Mouse (Mus musculus): ENCODE results near the gene Irx5. TPM values are rescaled to one million over a fixed set of nuclear protein-coding genes. Genes with fewer than 3 reads are reported as not detected.
A peak's percentile ranks its signal among the peaks of the same experiment; 100 is the strongest.

Gene Irx5
- polyA plus RNA-seq, 1 experiment from 2014 or later, result 15.4 TPM

DNA sequence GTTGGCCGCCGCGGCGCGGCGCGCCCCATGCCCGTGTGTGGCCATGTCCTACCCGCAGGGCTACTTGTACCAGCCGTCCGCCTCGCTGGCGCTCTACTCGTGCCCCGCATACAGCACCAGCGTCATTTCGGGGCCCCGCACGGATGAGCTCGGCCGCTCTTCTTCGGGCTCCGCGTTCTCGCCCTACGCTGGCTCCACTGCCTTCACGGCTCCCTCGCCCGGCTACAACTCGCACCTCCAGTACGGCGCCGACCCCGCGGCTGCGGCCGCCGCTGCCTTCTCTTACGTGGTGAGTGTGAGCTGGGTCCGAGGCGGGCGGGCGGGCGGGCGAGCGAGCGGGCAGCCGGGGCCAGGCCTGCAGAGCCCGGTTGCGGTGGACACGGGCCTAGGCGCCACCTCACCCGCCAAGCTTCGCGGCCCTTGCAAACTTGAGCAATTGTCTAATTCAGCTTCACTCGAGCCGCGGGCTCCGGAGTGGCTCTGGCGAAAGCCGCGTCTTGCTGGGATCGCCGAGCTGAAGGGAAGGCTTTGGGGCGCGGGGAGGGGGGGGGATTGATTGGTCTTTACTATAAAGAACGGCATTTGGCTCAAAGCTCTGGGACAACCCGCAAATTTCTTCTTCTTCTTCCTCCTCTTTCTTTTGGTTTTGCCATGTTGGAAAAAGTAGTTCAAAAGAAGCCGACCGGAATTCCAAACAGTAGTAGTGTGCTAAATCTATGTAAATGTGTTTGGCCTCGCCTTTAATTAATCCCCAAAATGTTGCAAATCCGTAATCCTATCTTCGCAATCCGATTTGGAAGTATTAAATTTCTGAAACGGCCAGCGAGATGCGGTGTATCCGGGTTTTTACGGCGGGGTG, 945 bp downstream of the Irx5 start:
- H3K9me3 ChIP-seq (ENCODE audit: control insufficient read depth, low read length), result no peaks in the 10 kb centered on the region
- ATAC-seq (ENCODE audit: insufficient number of reproducible peaks, low FRiP score, low TSS enrichment, low read depth) (no peak), DNase-seq (ENCODE audit: low spot score) (peak; percentile 70)
- H3K27ac ChIP-seq (replicated peaks; ENCODE audit: low read depth, low read length), result peak overlapping the region; percentile 84
- peak overlapping the region; percentile 84 for H3K4me2 ChIP-seq (ENCODE audit: low read depth, severe bottlenecking)
- WGBS, result under 1% methylated on average over 72 of the region's 80 CpGs
- no peaks in the 10 kb centered on the region for H3K36me3 ChIP-seq (ENCODE audit: control insufficient read depth, insufficient read depth, low read length)
- peak overlapping the region; percentile 53 for H3K4me3 ChIP-seq (ENCODE audit: low read depth, low read length)
- H3K4me1 ChIP-seq (ENCODE audit: control insufficient read depth, insufficient read depth, low read length), result peaks cover 20% of the 10 kb centered on the region
- peak overlapping the region; percentile 76 for H3K9ac ChIP-seq (ENCODE audit: low read length)
- H3K27me3 ChIP-seq (ENCODE audit: control insufficient read depth, insufficient read depth, low read length), result peaks cover 55% of the 10 kb centered on the region

DNA sequence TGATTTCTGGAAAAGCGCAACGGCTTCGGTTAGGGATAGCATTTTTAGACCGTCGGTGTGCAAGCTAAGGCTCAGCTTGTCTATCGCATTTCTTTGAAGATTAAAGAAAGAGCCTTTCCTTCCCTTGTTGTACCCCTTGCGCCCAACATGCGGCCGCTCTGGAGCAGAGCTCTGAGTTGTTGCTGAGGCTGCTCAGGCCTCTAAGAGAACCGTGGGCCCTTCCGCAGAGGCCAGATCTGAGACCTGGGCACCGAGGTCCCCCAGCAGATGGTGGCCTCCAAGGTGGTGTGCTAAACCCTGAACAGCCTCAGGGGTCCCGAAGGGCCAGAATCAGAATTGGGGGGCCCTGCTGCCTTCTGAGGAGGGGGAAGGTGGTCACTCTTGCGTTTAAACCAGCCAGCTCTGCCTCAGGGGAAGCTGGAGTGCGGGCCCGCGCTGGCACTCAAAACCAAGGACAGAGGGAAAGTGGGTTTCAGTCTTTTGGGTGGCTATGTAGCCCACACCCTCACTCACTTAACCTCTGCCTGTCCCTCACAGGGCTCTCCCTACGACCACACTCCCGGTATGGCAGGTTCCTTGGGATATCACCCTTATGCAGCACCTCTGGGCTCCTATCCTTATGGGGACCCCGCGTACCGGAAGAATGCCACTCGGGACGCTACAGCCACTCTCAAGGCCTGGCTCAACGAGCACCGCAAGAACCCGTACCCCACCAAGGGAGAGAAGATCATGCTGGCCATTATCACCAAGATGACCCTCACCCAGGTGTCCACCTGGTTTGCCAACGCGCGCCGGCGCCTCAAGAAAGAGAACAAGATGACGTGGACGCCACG, 1.8 kb downstream of the Irx5 start:
- DNase-seq (ENCODE audit: low spot score), result peak; percentile 67
- Histone ChIP-seq H3K4me1 (ENCODE audit: control insufficient read depth, insufficient read depth, low read length) (peaks cover 22% of the 10 kb centered on the region), H3K4me3 (ENCODE audit: low read depth, low read length) (peak overlapping the region; percentile 53), H3K9ac (ENCODE audit: low read length) (peak overlapping the region; percentile 76; the same call in 1 of the 2 replicates), H3K27me3 (ENCODE audit: control insufficient read depth, insufficient read depth, low read length) (peaks cover 60% of the 10 kb centered on the region), H3K4me2 (ENCODE audit: low read depth, severe bottlenecking) (peak overlapping the region; percentile 84), H3K9me3 (ENCODE audit: control insufficient read depth, low read length) (no peaks in the 10 kb centered on the region), H3K36me3 (ENCODE audit: control insufficient read depth, insufficient read depth, low read length) (no peaks in the 10 kb centered on the region), H3K27ac (replicated peaks; ENCODE audit: low read depth, low read length) (peak overlapping the region; percentile 47)
- 1% methylated on average over 35 of the region's 35 CpGs for WGBS
- no peak for ATAC-seq (ENCODE audit: insufficient number of reproducible peaks, low FRiP score, low TSS enrichment, low read depth)

DNA sequence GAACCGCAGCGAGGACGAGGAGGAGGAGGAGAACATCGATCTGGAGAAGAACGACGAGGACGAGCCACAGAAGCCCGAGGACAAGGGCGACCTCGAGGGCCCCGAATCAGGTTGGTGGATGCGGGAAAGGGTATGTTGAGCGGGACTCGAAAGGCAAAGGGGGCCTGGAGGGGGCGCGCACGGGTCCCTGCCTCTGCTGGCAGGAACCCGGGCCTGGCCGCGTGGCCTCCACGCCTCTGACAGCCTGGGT, 2.3 kb downstream of the Irx5 start:
- Histone ChIP-seq H3K27me3 (ENCODE audit: control insufficient read depth, insufficient read depth, low read length) (peaks cover 66% of the 10 kb centered on the region), H3K27ac (replicated peaks; ENCODE audit: low read depth, low read length) (no peak overlapping the region), H3K9ac (ENCODE audit: low read length) (peak overlapping the region; percentile 76), H3K4me3 (ENCODE audit: low read depth, low read length) (peak overlapping the region; percentile 53), H3K4me1 (ENCODE audit: control insufficient read depth, insufficient read depth, low read length) (peaks cover 22% of the 10 kb centered on the region), H3K9me3 (ENCODE audit: control insufficient read depth, low read length) (no peaks in the 10 kb centered on the region), H3K36me3 (ENCODE audit: control insufficient read depth, insufficient read depth, low read length) (no peaks in the 10 kb centered on the region), H3K4me2 (ENCODE audit: low read depth, severe bottlenecking) (peak overlapping the region; percentile 84)
- DNase-seq (ENCODE audit: low spot score), result no peak
- under 1% methylated on average over 21 of the region's 21 CpGs for WGBS
- ATAC-seq (ENCODE audit: insufficient number of reproducible peaks, low FRiP score, low TSS enrichment, low read depth), result no peak

DNA sequence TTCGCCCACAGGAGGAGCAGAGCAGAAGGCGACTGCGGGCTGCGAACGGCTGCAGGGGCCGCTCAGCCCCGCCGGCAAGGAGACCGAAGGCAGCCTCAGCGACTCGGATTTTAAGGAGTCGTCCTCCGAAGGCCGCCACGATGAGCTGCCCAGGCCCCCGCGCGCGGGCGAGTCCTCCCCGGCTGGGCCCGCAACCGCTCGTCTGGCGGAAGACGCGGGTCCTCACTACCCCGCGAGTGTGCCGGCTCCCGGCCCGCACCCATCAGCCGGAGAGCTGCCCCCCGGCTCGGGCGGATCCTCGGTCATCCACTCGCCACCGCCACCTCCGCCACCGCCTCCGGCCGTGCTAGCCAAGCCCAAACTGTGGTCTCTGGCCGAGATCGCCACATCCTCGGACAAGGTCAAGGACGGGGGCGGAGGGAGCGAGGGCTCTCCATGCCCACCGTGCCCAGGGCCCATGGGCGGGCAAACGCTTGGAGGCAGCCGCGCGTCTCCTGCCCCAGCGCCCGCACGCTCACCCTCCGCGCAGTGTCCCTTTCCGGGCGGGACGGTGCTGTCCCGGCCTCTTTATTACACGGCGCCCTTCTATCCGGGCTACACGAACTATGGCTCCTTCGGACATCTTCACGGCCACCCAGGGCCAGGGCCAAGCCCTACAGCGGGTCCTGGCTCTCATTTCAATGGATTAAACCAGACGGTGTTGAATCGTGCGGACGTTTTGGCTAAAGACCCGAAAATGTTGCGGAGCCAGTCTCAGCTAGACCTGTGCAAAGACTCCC, 2.8 kb downstream of the Irx5 start:
- ATAC-seq (ENCODE audit: insufficient number of reproducible peaks, low FRiP score, low TSS enrichment, low read depth) (no peak), DNase-seq (ENCODE audit: low spot score) (peak; percentile 77)
- WGBS, result under 1% methylated on average over 68 of the region's 77 CpGs
- Histone ChIP-seq H3K4me3 (ENCODE audit: low read depth, low read length) (peak overlapping the region; percentile 53), H3K4me1 (ENCODE audit: control insufficient read depth, insufficient read depth, low read length) (peaks cover 24% of the 10 kb centered on the region), H3K9me3 (ENCODE audit: control insufficient read depth, low read length) (no peaks in the 10 kb centered on the region), H3K4me2 (ENCODE audit: low read depth, severe bottlenecking) (peak overlapping the region; percentile 84), H3K36me3 (ENCODE audit: control insufficient read depth, insufficient read depth, low read length) (no peaks in the 10 kb centered on the region), H3K27me3 (ENCODE audit: control insufficient read depth, insufficient read depth, low read length) (peaks cover 71% of the 10 kb centered on the region), H3K27ac (replicated peaks; ENCODE audit: low read depth, low read length) (no peak overlapping the region), H3K9ac (ENCODE audit: low read length) (peak overlapping the region; percentile 76)

DNA sequence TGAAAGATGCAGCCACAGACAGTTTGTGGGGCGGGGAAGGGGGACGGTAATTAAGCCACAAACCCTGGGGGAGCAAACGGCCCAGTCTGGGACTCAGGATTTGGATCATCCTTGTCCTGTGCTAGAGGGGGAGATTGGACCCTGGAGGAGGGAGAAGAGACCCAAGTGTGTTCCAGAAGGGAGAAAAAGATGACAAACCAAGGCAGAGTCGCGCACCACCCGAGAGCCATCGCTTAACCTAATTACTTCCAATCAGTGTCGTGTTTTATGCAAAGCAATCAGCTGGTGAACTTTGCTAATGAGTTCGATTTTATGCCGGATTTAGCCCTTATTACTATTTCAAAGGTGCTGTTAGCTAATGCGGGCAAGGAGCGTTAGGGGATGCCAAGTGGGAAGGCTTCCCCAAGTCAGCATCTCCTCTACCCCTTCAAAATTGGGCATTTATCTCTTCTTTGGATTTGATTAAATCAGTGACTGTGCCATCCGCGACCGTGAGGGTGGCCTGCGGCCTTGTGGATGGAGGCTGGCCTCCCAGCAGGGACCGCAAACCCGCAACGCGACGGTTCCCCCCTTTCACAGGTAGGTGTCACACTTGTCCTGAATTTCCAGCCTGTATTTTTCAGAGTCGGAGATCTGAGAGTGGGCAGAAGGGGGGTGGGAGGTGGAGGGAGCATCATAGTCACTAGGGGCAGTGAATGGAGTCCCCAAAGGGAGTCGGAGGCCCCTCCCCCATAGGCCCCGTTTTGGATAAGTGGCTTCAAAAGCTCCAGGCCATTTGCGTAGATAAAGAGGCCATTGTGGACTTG, 4.3 kb downstream of the Irx5 start:
- H3K9me3 ChIP-seq (ENCODE audit: control insufficient read depth, low read length), result no peaks in the 10 kb centered on the region
- peak; percentile 82 for DNase-seq (ENCODE audit: low spot score)
- H3K4me2 ChIP-seq (ENCODE audit: low read depth, severe bottlenecking), result peak overlapping the region; percentile 16
- no peaks in the 10 kb centered on the region for H3K36me3 ChIP-seq (ENCODE audit: control insufficient read depth, insufficient read depth, low read length)
- H3K4me3 ChIP-seq (ENCODE audit: low read depth, low read length), result peak overlapping the region; percentile 20
- peaks cover 82% of the 10 kb centered on the region for H3K27me3 ChIP-seq (ENCODE audit: control insufficient read depth, insufficient read depth, low read length)
- H3K9ac ChIP-seq (ENCODE audit: low read length), result peak overlapping the region; percentile 43; the same call in 1 of the 2 replicates
- peaks cover 25% of the 10 kb centered on the region for H3K4me1 ChIP-seq (ENCODE audit: control insufficient read depth, insufficient read depth, low read length)
- 2% methylated on average over 25 of the region's 25 CpGs for WGBS
- ATAC-seq (ENCODE audit: insufficient number of reproducible peaks, low FRiP score, low TSS enrichment, low read depth), result no peak
- no peak overlapping the region for H3K27ac ChIP-seq (replicated peaks; ENCODE audit: low read depth, low read length)

DNA sequence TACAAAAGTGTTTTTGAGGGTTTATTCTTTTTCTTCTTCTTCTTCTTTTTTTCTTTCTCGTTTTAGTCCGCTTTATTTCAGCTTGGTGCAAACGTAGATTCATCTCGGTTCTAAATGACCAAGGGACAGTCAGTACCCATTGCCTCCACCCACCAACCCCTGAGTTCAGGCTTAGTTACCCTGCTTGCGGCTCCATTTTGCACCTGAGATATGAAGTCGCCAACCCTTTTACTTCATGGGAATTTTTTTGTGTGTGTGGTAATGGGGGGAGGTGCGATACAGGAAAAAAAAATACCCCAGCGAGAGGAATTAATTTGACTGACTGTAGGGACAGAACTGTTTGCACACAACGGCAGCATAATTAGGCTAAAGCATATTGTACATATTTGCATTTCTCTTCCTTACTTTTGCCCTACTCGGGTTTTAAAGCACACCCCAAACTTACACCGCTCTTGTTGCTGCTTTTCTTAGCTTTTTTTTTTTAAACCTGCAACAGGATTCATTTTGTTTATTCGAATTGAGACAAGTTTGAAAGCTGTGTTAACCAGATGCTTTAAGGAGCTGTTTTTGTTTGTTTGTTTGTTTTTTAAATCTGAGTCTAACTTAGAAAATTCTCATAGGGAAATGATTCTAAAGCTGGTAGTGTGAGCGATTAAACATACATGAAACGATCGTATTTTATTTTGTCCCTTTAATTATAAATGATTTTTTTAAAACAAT, 5.1 kb downstream of the Irx5 start:
- DNase-seq (ENCODE audit: low spot score) (peak; percentile 60), ATAC-seq (ENCODE audit: insufficient number of reproducible peaks, low FRiP score, low TSS enrichment, low read depth) (no peak)
- Histone ChIP-seq H3K36me3 (ENCODE audit: control insufficient read depth, insufficient read depth, low read length) (no peaks in the 10 kb centered on the region), H3K4me2 (ENCODE audit: low read depth, severe bottlenecking) (peak overlapping the region; percentile 43; the same call in 1 of the 2 replicates), H3K4me3 (ENCODE audit: low read depth, low read length) (peak overlapping the region; percentile 20; the same call in 1 of the 2 replicates), H3K27ac (replicated peaks; ENCODE audit: low read depth, low read length) (no peak overlapping the region), H3K4me1 (ENCODE audit: control insufficient read depth, insufficient read depth, low read length) (peaks cover 22% of the 10 kb centered on the region), H3K9me3 (ENCODE audit: control insufficient read depth, low read length) (no peaks in the 10 kb centered on the region), H3K27me3 (ENCODE audit: control insufficient read depth, insufficient read depth, low read length) (peaks cover 82% of the 10 kb centered on the region), H3K9ac (ENCODE audit: low read length) (no peak overlapping the region)
- WGBS, result 1% methylated on average over 15 of the region's 15 CpGs

DNA sequence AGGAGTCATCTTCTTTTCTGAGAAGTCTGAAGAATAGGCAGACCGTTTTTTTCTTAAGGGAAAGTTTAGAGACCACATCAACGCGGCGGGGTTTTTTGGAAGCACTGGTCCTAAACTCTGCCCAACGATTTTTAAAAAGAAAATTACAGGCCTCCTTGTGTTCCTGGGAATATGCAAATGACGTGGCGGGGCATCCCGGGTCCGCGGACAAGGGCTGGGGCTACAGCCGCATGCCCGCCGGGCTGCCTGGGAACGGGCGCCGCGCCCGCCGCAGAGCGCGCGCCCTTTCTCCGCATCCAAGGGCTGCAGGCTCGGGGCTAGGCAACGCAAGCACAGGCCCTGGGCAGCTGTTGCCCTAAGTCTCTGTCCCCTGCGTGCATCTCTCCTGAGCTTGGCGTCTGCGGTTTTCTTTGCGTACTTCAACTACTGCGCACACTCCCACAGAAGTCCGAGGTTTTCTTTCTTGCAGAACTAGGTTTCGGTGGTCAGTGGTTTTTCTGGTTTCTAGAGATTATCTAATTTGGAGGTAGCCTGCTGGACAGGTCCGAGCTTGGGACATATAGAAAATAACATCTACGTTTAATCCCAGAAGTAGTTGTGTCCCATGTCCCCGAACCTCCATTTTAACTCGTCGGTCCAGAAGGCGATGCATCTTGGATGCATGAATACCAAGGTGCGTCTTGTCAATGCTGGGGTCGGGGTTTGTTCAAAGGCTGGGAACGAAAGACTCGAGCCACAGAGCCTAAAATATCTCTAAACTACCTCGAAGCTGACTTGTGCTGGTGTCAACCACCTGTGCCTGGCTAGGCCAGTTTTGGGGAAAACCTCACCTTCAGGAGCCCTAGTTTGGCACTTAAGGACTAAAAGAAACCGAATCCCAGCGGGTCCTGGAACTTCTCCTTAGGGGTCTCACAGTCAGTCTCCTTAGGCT, 6.1 kb downstream of the Irx5 start:
- ATAC-seq (ENCODE audit: insufficient number of reproducible peaks, low FRiP score, low TSS enrichment, low read depth) (no peak), DNase-seq (ENCODE audit: low spot score) (peak; percentile 59)
- Histone ChIP-seq H3K36me3 (ENCODE audit: control insufficient read depth, insufficient read depth, low read length) (no peaks in the 10 kb centered on the region), H3K4me1 (ENCODE audit: control insufficient read depth, insufficient read depth, low read length) (peaks cover 17% of the 10 kb centered on the region), H3K27ac (replicated peaks; ENCODE audit: low read depth, low read length) (no peak overlapping the region), H3K9ac (ENCODE audit: low read length) (peak overlapping the region; percentile 57; the same call in 1 of the 2 replicates), H3K27me3 (ENCODE audit: control insufficient read depth, insufficient read depth, low read length) (peaks cover 84% of the 10 kb centered on the region), H3K4me2 (ENCODE audit: low read depth, severe bottlenecking) (peak overlapping the region; percentile 43), H3K9me3 (ENCODE audit: control insufficient read depth, low read length) (no peaks in the 10 kb centered on the region), H3K4me3 (ENCODE audit: low read depth, low read length) (peak overlapping the region; percentile 20)
- WGBS, result 4% methylated on average over 45 of the region's 45 CpGs
